Mouse (Mus musculus) neural tube, embryonic 14.5 days (tissue): ENCODE measurements around the gene Lrrc7. TPM values are rescaled to one million over a fixed set of nuclear protein-coding genes. Genes with fewer than 3 reads are reported as not detected.
A peak's percentile ranks its signal among the peaks of the same experiment; 100 is the strongest.

ENCODE experiments used
- ATAC-seq: fragments of 200-750 bp; cut with Nextera tagmentation; 2 replicates; pipeline ENCODE4 v1.8.0; 2017; ENCODE audit warnings: low read depth, mild to moderate bottlenecking, moderate TSS enrichment, moderate library complexity
- H3K27ac ChIP-seq: fragments of 300-500 bp; sonication (generic); 2 replicates; pipeline ENCODE4 v1.5.1; 2014; ENCODE audit warnings: low read depth, mild to moderate bottlenecking, control low read depth, low read length, moderate library complexity, mixed read lengths
- H3K27me3 ChIP-seq: fragments of 300-500 bp; sonication (generic); 2 replicates; pipeline ENCODE4 v1.6.1; 2014; ENCODE audit warnings: low read length; ENCODE audit not compliant: control insufficient read depth, insufficient read depth
- H3K36me3 ChIP-seq: fragments of 300-500 bp; sonication (generic); 2 replicates; pipeline ENCODE4 v1.6.1; 2014; ENCODE audit warnings: low read length, mixed read lengths; ENCODE audit not compliant: control insufficient read depth, insufficient read depth
- H3K4me1 ChIP-seq: fragments of 300-500 bp; sonication (generic); 2 replicates; pipeline ENCODE4 v1.6.1; 2014; ENCODE audit warnings: low read length; ENCODE audit not compliant: control insufficient read depth, insufficient read depth
- H3K4me2 ChIP-seq: fragments of 300-500 bp; sonication (generic); 2 replicates; pipeline ENCODE4 v1.6.1; 2014; ENCODE audit warnings: mild to moderate bottlenecking, low read depth, low read length, control low read depth
- H3K4me3 ChIP-seq: fragments of 300-500 bp; sonication (generic); 2 replicates; pipeline ENCODE4 v1.5.1; 2014; ENCODE audit warnings: low read depth, low read length, control low read depth, mixed read lengths
- H3K9ac ChIP-seq: fragments of 300-500 bp; sonication (generic); replicated peaks from 2 replicates; pipeline ENCODE4 v1.6.1; 2014; ENCODE audit warnings: low read depth, mild to moderate bottlenecking, control low read depth, low read length, mixed read lengths
- H3K9me3 ChIP-seq: fragments of 300-500 bp; sonication (generic); 2 replicates; pipeline ENCODE4 v1.6.1; 2016; ENCODE audit warnings: low read length; ENCODE audit not compliant: control insufficient read depth
- WGBS: fragments of 180-500 bp; shearing (Covaris S2); extraction: QIAGEN DNeasy Blood & Tissue Kit; methylation state at CpG from one replicate; pipeline ENCODE4 v1.1.7; 2014; 5-methylcytosine and 5-hydroxymethylcytosine counted together
- polyA plus RNA-seq: library from polyadenylated mRNA; unstranded; fragments of >200 nt; fragmentation: Nextera tagmentation; extraction: Ambion mirVana; gene quantifications from 2 replicates; pipeline ENCODE4 v1.2.1, GENCODE M21; 2014

Lrrc7 gene
- polyA plus RNA-seq, result 18.1 and 22.5 TPM in 2 replicates

DNA sequence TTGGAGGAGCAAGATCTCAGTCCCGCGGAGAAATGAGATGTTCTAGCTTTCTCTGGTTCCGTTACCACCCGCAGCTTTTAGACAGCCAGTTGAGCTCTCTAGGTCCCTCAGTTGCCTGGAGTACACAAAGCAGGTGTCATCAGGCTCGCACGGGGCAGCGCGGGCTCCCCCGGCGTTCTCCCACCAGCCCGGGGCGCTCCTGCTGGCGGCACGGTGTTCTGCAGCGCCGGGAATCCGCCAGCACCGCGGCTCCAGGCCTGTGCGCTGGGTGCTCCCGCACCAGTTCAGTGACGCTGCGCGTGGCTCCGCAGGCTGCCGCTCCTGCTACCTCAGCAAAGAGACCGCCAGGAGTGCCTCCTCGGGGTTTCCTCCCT is at the start of gene Lrrc7:
Gene Lrrc7, minus strand, starts transcription at position 235 of the 374 bp plus-strand sequence.
- under 1% methylated on average over 28 of the region's 28 CpGs for WGBS
- Histone ChIP-seq H3K27ac (peak within 1 kb of the TSS; percentile 94), H3K4me2 (peak within 1 kb of the TSS; percentile 56), H3K4me1 (0 out of 2 replicates have a peak, but pooled peaks cover 7% of the 10 kb centered on the region), H3K27me3 (no peaks in the 10 kb centered on the region; the same call in 1 of the 2 replicates), H3K4me3 (peak within 1 kb of the TSS; percentile 88), H3K9me3 (no peaks in the 10 kb centered on the region), H3K36me3 (no peaks in the 10 kb centered on the region), H3K9ac (peak within 1 kb of the TSS; percentile 97)
- ATAC-seq, result peak; percentile 88

DNA sequence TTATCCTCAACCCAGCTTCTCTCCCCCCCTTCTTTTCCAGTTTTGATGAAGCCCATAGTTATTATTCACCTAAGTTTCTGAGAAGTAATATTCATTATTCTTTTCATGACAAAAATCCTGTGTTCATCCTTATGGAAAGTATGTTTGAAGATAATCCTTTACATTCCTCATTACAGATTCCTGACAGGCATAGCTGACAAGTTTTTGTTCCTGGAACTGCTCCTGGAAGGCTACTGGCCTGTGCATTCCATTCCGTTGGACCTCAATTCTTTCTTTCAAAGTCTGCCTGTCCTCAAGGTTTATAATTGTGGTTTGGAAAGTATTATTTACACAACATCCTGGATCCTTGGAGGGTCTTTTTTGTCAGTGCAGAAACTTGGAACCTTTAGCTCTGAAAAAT is 45.0 kb upstream of the Lrrc7 start:
- Histone ChIP-seq H3K4me1 (no peaks in the 10 kb centered on the region), H3K36me3 (no peaks in the 10 kb centered on the region), H3K4me3 (no peak overlapping the region), H3K4me2 (no peak overlapping the region), H3K27ac (no peak overlapping the region), H3K9me3 (no peaks in the 10 kb centered on the region), H3K9ac (no peak overlapping the region), H3K27me3 (no peaks in the 10 kb centered on the region)
- 71% methylated on average over 1 of the region's 1 CpGs for WGBS
- ATAC-seq, result no peak

DNA sequence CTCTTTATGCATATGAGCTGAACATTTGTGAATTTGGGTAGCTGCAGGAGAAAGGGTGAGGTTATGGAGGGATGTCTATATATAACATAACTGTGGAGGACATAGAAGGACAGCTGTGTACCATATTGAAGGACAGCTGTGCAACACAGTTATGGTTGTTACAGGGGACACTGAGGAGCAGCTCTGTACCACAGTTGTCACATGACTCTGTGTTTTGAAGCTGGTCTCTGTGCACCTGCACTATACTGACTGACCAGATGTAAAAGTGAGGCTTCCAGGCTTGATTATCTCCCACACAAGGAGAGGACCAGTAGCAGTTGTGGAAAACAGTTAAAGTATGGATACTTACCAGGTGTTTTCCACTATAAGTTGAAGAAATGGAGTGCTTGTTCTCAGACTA is 43.3 kb upstream of the Lrrc7 start:
- H3K9ac ChIP-seq, result no peak overlapping the region
- no peak overlapping the region for H3K4me3 ChIP-seq
- no peak overlapping the region for H3K4me2 ChIP-seq
- no peaks in the 10 kb centered on the region for H3K4me1 ChIP-seq
- H3K9me3 ChIP-seq, result no peaks in the 10 kb centered on the region
- H3K27me3 ChIP-seq, result no peaks in the 10 kb centered on the region
- no peaks in the 10 kb centered on the region for H3K36me3 ChIP-seq
- no peak overlapping the region for H3K27ac ChIP-seq
- no peak for ATAC-seq

DNA sequence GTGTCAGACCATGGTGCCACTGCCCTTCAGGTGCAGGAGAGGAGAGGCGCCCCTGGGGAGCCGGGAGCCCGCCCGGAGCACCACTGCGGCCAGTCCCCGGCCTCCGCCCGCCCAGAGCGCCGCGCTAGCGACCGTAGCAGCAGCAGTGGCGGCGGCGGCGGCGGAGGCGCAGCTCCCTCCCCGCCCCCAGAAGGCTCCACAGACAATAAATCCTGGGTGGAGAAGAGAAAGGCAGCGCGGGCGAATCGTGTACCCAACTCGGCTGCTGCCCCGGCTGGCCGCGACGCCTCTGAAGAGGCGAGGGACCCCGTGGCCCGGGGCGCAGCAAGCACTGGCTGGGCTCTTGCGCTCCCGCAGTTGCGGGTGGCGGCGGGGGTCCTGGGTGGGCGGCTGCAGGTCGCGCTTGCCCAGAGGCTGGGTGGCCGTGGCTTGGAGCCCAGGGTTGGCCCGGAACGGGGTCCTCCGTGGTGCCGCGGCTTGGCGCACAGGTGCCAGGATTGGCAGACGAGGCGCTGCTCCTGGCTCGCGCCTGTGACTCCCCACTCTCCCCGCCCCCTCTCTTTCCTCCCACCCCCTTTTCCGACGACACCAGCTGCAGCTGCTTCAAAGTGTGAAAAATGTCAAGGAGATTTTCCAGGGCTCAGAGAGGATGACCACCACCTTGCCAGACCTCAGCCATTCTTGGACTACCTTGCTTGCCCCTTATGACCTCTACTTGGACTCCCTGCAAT is 600 bp downstream of the Lrrc7 start:
- peak overlapping the region; percentile 56 for H3K4me2 ChIP-seq
- H3K9me3 ChIP-seq, result no peaks in the 10 kb centered on the region
- H3K4me3 ChIP-seq, result peak overlapping the region; percentile 88
- H3K27me3 ChIP-seq, result no peaks in the 10 kb centered on the region; the same call in 1 of the 2 replicates
- H3K27ac ChIP-seq, result peak overlapping the region; percentile 94
- H3K4me1 ChIP-seq, result 0 out of 2 replicates have a peak, but pooled peaks cover 7% of the 10 kb centered on the region
- H3K36me3 ChIP-seq, result no peaks in the 10 kb centered on the region
- H3K9ac ChIP-seq, result peak overlapping the region; percentile 97
- WGBS, result under 1% methylated on average over 53 of the region's 55 CpGs
- ATAC-seq, result peak; percentile 86

DNA sequence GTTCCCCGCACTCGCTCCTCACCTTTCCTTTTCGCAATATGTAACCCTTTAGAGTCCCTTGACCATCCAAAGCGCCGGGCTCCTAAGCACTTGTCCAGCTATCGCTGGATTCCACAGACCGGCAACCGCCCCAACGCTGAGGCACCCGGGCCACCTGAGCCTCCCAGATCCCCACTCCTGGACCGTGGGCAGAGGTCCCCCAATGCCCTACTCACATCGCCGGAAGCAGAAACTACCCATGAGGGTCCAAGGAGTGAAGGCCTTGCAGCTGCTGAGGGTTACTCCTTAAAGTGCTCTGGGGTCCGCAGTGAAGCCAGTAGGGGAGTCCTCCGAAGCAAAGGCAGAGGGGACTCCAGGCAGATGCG is 1.1 kb downstream of the Lrrc7 start:
- H3K27ac ChIP-seq, result peak overlapping the region; percentile 94
- 0 out of 2 replicates have a peak, but pooled peaks cover 7% of the 10 kb centered on the region for H3K4me1 ChIP-seq
- peak; percentile 33 for ATAC-seq
- peak overlapping the region; percentile 88 for H3K4me3 ChIP-seq
- no peaks in the 10 kb centered on the region; the same call in 1 of the 2 replicates for H3K27me3 ChIP-seq
- H3K36me3 ChIP-seq, result no peaks in the 10 kb centered on the region
- peak overlapping the region; percentile 97 for H3K9ac ChIP-seq
- under 1% methylated on average over 16 of the region's 16 CpGs for WGBS
- H3K9me3 ChIP-seq, result no peaks in the 10 kb centered on the region
- peak overlapping the region; percentile 56 for H3K4me2 ChIP-seq

DNA sequence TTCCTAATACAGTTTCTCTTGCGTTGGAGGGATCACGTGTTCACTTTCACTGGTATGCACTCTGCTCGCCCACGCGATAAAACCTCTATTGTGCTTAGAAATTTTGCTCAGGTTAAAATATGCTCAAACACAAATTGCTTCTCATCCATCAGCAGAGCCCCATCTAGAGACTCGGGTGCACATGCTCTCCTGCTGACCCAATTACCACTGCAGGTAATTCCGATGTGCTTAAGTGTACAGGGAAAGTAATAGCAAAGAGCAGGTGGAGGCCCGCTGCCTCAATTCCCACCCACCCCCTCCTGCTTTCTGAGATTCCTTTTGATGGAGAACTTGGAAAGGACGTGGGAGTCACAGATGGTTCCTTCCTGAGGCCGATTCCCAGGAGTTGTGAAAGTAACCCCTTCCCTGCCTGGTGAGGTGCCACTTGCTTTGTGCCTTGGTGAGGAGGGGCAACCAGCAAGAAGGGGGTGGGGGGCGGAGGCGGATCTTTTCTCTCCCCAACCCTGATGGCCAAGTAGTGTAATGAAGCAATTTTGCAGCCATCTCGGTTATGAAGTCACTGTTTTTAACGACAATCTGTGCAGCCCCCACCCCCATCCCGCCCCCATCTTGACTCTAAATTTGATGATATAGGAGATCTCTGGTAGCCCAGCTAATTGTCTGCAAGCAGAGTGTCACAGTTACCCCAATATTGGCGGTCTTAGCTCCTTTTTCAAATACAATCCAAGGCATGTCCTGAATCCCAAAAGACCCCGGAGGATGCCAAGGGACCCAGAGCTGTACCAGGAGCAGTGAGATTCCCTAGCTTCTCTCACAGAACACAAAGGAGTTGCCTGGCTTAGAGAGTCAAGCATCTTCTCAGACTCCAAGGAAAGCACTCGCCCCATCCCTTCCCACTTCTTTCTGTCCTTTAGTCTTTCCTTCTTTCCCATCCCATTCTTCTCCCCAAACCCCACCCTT is 2.0 kb downstream of the Lrrc7 start:
- Histone ChIP-seq H3K27ac (peak overlapping the region; percentile 94), H3K4me1 (0 out of 2 replicates have a peak, but pooled peaks cover 7% of the 10 kb centered on the region), H3K4me3 (peak overlapping the region; percentile 88), H3K36me3 (no peaks in the 10 kb centered on the region), H3K4me2 (peak overlapping the region; percentile 56), H3K9ac (peak overlapping the region; percentile 97), H3K9me3 (no peaks in the 10 kb centered on the region), H3K27me3 (no peaks in the 10 kb centered on the region; the same call in 1 of the 2 replicates)
- WGBS, result 4% methylated on average over 18 of the region's 18 CpGs
- ATAC-seq, result peak; percentile 40

DNA sequence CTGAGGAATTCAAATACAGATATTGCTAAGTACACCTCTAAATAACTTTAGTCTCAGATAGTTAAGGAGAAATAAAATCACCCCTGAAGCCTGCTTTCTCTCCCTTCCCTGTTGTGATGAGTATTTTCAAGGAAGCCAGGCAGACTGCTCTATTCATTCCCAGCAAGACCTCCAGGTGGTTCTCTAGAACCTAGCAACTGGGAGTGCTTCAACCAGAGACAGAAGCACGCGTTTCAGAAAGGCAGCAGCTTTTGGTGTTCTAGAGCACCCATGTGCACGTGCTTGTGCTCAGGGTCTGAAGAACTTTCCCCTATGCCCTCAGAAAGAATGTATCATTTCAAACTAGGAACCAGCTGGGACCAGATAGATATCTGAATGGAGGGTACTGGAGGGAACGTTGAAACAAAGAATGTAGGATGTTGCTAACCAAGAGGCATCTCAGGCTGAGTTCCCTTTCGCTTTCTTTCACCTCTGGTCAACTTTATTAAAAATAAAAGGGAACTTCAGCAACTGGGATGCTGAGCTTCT is 2.8 kb downstream of the Lrrc7 start:
- peak overlapping the region; percentile 97 for H3K9ac ChIP-seq
- 0 out of 2 replicates have a peak, but pooled peaks cover 7% of the 10 kb centered on the region for H3K4me1 ChIP-seq
- H3K27ac ChIP-seq, result peak overlapping the region; percentile 94
- H3K9me3 ChIP-seq, result no peaks in the 10 kb centered on the region
- peak overlapping the region; percentile 56 for H3K4me2 ChIP-seq
- H3K4me3 ChIP-seq, result peak overlapping the region; percentile 88
- WGBS, result 21% methylated on average over 5 of the region's 5 CpGs
- ATAC-seq, result no peak
- no peaks in the 10 kb centered on the region for H3K36me3 ChIP-seq
- no peaks in the 10 kb centered on the region; the same call in 1 of the 2 replicates for H3K27me3 ChIP-seq

DNA sequence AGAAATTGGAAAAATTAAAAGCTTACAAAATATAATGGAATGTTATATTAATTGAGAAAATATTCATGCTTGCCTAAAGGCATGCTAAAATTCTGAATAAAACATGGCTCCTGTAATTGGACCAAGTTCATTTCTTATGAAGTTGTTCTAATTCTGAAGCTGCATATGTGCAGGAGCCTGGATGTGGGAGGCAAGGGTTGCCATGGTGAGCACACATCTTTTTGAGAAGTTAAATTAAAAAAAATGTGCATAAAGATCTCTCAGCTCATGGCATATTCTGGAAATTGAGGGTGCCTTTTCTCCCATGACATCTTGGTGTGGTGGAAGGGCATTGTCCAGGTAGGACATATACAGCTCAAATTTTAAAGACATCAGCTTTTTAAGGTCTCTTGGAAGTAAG is 3.4 kb downstream of the Lrrc7 start:
- no peak for ATAC-seq
- Histone ChIP-seq H3K4me2 (peak overlapping the region; percentile 56), H3K36me3 (no peaks in the 10 kb centered on the region), H3K9ac (no peak overlapping the region), H3K9me3 (no peaks in the 10 kb centered on the region), H3K4me3 (peak overlapping the region; percentile 88), H3K4me1 (0 out of 2 replicates have a peak, but pooled peaks cover 7% of the 10 kb centered on the region), H3K27ac (no peak overlapping the region), H3K27me3 (no peaks in the 10 kb centered on the region; the same call in 1 of the 2 replicates)
